Mouse (Mus musculus) lung, postnatal 10 days (tissue): ENCODE results near the gene Krtap3-3.
"Not testable (repeated sequence)": the region's sequence is repeated elsewhere in the genome, so short reads cannot be mapped to it uniquely, and the experiment has no call there.

Experiments used
- DNase-seq: peaks from one replicate; pipeline ENCODE4 v3.0.0; 2021

Gene Krtap3-3

GRCm38 (mm10) chr11:99550765-99551164, at the start of gene Krtap3-3:
Gene Krtap3-3 (minus strand): TSS chr11:99550865.
- DNase-seq = no peak

DNA sequence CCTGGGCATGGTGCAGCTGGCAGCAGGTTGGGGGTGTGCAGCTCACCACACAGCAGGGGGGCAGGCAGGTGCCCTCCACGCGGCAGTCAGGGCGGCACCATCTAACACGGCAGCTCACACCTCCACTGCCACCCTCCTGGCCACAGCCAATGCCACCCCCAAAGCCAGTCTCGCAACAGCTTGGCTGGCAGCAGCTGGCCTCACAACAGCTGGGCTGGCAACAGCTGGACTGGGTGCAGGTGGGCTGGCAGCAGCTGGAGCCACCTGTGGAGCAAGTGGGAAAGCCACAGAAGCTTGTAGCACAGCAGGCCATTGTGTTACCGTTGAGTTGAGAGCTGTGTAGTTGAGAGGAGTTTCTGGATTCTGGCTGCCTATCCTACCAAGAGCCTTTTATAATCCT, 47.1 kb upstream of the Krtap3-3 start, which contains the start of gene Krtap9-3:
TSS of gene Krtap9-3 (minus strand) at position 364 of the 400 bp plus-strand sequence.
- DNase-seq = not testable (repeated sequence)

GRCm38 (mm10) chr11:99590981-99591380, 40.3 kb upstream of the Krtap3-3 start, which contains the start of gene Krtap1-3:
Gene Krtap1-3 (minus strand): TSS chr11:99591339.
- DNase-seq = no peak

- no peak for DNase-seq
These were observed 34.4 kb upstream of the Krtap3-3 start for GRCm38 (mm10) chr11:99585096-99585495.

- DNase-seq = no peak
These were observed 32.6 kb upstream of the Krtap3-3 start, which contains the start of gene Krtap1-4 for GRCm38 (mm10) chr11:99583245-99583704. Gene Krtap1-4 (minus strand): TSS chr11:99583654.

DNA sequence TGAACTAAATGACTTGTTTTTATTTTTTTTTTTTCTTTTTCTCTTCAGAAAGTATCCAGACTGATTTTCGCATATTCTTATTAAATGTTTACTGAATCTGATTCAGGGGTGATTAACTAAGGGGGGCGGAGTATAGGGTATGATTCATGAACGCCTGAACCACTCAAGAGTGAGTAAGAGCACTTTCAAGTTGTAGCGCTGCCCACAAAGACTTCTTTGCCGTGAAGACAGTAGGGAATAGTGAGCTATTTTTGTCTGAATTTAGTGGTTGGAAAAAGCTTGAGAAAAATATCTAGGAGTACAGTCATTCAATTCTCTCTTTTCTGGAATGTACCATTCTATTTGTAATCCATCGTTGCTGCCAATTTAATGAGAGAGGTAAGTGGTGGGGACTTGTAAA, 30.9 kb upstream of the Krtap3-3 start:
- no peak for DNase-seq

- DNase-seq = no peak
These were observed 30.4 kb upstream of the Krtap3-3 start for GRCm38 (mm10) chr11:99581051-99581450.

GRCm38 (mm10) chr11:99580636-99581035, 30.0 kb upstream of the Krtap3-3 start, which contains the start of gene Krtap1-5:
Gene Krtap1-5 (minus strand): TSS chr11:99581016.
- DNase-seq = no peak

DNA sequence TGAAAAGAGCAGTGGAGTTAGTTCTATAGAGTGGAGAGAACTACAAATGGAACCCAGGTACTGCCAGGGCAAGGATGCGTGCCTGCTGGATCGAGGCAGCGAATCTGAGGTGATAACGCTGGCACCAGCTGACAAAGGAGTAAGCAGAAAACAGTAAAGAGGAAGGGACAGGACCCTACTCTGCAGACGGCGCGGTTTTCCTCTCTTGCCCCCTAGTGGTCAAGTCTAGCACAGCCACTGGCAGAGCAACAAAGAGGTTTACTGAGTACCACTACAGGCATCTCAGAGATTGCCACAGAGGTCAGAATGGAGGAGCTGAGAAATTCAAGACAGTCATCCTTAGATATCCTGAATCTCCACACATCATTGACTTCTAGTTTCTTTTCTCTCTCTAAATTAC, 23.4 kb upstream of the Krtap3-3 start:
- DNase-seq = peak; percentile 85

GRCm38 (mm10) chr11:99573164-99573563, 22.5 kb upstream of the Krtap3-3 start:
- DNase-seq = no peak

- DNase-seq = no peak
These were observed 15.9 kb upstream of the Krtap3-3 start, which contains the start of gene Krtap3-1 for GRCm38 (mm10) chr11:99566530-99566929. Gene Krtap3-1 (minus strand): TSS chr11:99566630.

DNA sequence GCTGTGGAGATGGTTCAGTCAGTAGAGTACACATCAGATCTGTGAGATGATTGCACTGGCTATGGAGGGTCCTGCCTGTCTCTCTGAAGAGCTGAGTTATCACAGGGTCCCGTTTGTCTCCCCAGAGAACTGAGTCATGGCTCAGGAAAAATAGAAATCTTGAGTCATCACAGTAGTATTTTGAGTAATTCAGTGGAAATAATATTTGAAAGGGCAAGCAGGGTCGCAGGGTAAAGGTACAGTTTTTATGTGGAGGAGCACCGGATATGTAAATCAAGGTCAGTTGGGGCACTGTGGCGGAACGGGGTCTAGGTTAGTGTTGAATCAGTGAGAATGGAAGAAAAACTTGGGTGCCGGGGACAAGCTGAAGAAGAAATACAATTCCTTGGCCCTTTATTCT, 11.9 kb upstream of the Krtap3-3 start:
- DNase-seq = no peak

GRCm38 (mm10) chr11:99559366-99559765, 8.7 kb upstream of the Krtap3-3 start, which contains the start of gene Gm11939:
Gene Gm11939 (minus strand): TSS chr11:99559466.
- DNase-seq = no peak

DNA sequence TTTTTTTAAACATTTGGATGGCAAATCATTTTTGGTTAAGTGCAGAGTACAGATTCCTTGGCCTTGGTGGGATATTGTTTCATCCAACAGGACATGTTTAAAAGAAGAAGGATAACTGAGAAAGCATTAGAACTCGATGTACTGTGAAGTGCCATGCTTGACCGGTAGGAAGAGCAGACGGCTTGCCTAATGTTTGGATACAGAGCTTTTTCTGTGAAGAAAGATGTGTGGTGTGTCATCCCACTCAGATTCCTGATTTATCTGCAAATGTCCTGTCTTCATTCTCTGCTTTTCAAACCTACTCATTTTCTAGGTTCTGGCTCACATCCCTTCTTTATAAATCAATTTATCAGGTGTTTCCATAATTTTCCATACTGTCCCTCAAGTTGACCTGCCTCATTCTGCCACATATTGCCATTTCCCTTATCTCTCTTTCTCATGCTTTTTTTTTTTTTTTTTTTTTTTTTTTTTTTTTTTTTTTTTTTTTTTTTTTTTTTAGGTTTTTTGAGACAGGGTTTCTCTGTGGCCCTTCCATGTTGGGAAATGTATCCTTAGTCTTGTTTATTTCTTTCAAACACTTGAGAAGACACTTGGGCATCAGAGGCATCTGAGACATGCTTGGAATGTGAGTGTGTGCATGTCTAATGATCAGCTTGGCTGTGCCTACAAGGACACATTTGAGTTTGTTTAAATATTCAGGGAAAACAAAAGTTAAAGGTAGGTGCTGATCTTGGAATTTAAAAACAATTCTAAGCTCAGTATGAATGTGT, 7.5 kb upstream of the Krtap3-3 start:
- no peak for DNase-seq

DNA sequence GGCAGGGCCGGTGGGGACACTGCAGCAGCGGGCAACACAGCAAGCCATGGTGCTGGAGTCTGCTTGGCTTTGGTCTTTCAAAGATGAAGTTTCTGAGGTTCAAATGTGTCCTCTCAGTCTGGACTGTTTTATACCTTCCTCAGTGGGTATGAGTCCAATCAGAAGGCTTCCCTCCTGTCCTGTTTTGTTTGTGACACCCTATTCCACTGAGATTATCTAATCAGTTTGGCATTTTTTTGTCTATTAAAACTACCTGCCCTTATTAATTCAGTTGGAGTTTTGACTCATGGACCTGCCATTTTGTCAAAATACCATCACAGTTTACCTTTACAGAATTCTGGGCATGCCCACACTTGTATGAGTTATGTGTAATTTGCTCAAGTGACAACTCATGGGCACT, 6.1 kb upstream of the Krtap3-3 start, which contains the start of gene Krtap3-2:
TSS of gene Krtap3-2 (minus strand) at position 101 of the 400 bp plus-strand sequence.
- no peak for DNase-seq

GRCm38 (mm10) chr11:99556195-99556594, 5.5 kb upstream of the Krtap3-3 start:
- DNase-seq = no peak

DNA sequence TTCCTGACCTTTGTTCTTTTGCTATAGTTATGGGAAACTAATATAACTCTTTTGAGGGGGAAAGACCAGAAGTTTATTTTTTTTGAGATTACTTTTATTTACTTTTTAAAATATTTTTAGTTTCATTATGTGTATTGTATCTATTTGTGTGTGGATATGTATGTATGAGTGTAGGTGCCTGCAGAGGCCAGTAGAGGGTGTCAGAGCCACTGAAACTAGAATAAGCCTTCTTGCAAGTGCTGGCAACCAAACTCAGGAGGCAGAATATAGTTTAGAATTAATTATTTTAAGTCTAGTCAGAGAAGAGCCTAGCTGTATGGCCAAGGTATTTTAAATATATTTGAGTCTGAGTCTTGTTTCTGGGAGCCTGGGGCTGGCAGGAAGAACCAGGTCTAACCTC, 2.8 kb downstream of the Krtap3-3 start:
- no peak for DNase-seq

DNA sequence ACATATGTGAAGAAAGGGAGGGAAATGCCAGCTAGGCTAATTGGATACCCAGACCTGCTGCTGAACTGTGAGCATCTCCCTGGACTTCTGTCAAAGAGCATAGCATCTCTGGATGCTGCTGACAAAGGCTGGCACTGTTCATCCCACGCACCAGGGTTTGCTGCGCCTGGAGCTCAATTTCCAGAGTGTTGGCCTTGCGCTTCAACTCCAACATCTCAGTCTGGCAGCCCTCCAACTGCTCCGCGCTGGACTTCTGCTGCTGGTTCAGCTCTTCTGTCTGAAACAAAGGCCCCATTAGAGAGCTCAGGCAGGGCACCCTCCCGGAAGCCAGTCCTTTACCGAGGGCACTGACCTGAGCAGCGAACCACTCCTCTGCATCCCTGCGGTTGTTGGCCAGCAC, 10.9 kb downstream of the Krtap3-3 start:
- DNase-seq = peak; percentile 12

DNA sequence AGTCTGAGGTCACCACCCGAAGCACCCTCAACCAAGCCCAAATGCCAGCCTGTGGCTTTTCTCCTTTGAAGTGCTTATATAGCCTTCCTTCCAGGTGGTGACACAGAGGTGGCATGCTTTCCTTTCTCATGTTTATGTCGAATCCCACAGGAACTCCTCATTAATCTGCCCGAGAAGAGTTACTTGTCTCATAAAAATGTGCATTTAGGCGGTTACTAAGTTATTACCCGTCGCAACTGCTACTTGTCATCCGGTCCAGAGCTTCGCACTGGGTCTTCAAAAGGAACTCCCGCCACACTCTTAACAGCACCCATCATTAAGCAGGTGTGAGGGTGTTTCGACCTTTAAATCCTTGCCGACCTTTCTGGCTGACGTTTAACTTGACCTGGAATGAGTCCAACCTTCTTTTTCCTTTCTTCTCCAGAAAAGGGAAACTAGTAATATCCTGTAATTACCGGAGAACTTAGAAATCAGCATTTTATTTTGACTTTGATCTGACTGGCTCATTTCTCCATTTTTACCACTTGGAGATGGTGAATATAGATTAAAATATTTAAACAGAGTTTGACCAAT, 29.3 kb downstream of the Krtap3-3 start, which contains the start of gene Krt39:
TSS of gene Krt39 (minus strand) at position 51 of the 573 bp plus-strand sequence.
- DNase-seq = no peak

- peak; percentile 1 for DNase-seq
These were observed 36.6 kb downstream of the Krtap3-3 start for GRCm38 (mm10) chr11:99514098-99514497.
